Mouse (Mus musculus) erythroblast, adult 5-6 weeks (primary cell): ENCODE measurements around the gene Apc2. TPM values are rescaled to one million over a fixed set of nuclear protein-coding genes. Genes with fewer than 3 reads are reported as not detected.

Experiments
- ATAC-seq: replicated peaks from 2 replicates; pipeline ENCODE4 v1.8.0; 2016; ENCODE audit warnings: moderate number of reproducible peaks, mild to moderate bottlenecking, moderate TSS enrichment, inconsistent platforms; ENCODE audit not compliant: poor library complexity, low FRiP score, severe bottlenecking
- total RNA-seq, 2 experiments: library from RNA; stranded (forward) in 1 of 2; stranded (reverse) in 1 of 2; fragments of 150-400 nt in 1 of 2; fragments of 200-764, 138-1000 nt in 1 of 2; gene quantifications; 2 replicates each; pipeline versions ENCODE4 v1.2.3 to v1.2.4; 2015 to 2017; ENCODE audit warnings: low replicate concordance in 2 of 2

The Apc2 gene
- total RNA-seq, 2 experiments from 2014 or later: 0.09 TPM; not detected in 1

DNA sequence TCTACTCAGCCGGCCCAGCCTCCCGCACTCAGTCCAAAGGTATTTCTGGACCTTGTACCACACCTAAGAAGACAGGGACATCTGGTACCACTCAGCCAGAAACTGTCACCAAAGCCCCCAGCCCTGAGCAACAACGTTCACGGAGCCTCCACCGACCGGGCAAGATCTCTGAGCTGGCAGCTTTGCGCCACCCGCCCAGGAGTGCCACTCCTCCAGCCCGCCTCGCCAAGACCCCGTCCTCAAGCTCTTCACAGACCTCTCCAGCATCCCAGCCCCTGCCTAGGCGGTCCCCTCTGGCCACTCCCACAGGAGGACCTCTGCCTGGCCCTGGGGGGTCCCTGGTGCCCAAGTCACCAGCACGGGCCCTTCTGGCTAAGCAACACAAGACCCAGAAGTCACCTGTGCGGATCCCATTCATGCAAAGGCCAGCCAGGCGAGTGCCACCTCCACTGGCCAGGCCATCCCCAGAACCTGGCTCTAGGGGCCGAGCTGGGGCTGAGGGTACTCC lies 18.8 kb downstream of the Apc2 start:
- no peak for ATAC-seq

DNA sequence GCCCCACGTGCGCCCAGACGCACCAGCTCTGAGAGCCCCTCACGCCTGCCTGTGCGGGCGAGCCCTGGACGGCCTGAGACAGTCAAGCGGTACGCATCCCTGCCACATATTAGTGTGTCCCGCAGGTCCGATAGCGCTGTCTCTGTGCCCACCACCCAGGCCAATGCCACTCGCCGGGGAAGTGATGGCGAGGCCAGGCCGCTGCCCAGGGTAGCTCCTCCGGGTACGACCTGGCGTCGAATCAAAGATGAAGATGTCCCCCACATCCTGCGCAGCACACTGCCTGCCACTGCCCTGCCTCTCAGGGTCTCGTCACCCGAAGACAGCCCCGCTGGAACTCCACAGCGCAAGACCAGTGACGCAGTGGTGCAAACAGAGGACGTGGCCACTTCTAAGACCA lies 19.5 kb downstream of the Apc2 start:
- no peak for ATAC-seq

DNA sequence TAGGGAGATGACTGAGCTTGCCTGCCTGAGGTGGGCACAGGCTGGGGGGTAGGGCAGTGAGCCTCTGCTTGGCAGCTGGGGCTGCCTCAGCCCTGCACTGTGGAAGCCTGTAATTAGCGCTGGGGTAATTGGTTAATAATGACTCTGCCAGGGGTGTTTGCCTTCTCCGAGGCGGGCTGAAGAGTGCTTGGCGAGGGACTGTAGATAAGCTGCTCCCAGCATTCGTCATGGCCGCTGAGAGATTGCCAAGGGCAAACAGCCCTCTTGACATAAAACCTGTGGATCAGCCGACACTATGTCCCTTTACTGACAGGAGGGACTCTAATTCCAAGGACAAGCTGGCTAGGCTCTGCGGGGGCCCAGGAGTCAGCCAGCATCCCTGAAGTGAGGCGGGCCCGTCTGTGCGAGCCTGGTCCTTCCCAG lies 20.6 kb downstream of the Apc2 start:
- no peak for ATAC-seq

DNA sequence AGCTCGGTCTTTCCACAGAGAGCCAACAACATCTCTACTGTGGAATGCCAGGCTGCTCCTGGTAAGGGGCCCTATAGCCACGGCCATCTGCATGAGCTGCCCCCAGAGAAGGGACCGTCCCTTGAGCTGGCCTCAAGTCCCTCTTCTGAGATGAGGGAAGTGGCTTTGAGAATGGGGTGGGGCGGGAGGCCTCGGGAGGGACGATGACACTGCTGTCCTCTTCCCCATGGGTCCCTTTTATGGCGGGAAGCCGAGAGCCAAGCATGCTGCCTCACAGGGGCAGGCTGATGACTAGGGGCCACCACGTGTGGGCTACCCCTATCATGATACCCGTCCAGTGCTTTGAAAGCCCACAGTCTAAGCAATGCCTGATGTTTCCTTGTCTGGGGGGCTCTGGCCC lies 21.2 kb downstream of the Apc2 start:
- no peak for ATAC-seq

DNA sequence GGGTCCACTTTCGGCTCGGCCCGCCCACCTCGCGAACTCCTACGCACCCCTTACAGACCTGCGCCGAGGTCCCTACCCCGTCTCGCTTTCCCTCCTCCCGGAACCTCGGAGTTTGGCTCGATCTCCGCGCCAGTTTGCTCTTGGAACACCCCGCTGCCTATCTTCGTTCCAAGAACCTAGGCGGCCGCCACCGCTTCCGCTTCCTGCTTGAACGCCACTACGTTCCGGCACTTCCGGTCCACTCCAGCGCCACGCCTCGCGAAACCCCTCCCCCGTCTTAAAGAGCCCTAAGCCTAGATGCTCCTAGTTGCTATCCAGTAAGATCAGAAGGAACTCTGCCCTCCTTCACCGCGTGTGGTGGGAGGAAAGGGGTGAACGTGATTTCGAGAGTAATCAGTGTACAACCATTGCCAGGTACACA lies 24.6 kb downstream of the Apc2 start, which contains the start of gene 2310011J03Rik:
Gene 2310011J03Rik (minus strand): TSS at position 198 of the 421 bp plus-strand sequence.
- ATAC-seq: peak; percentile 75

GRCm38 (mm10) chr10:80321014-80321669 lies 25.4 kb downstream of the Apc2 start:
- ATAC-seq: no peak

DNA sequence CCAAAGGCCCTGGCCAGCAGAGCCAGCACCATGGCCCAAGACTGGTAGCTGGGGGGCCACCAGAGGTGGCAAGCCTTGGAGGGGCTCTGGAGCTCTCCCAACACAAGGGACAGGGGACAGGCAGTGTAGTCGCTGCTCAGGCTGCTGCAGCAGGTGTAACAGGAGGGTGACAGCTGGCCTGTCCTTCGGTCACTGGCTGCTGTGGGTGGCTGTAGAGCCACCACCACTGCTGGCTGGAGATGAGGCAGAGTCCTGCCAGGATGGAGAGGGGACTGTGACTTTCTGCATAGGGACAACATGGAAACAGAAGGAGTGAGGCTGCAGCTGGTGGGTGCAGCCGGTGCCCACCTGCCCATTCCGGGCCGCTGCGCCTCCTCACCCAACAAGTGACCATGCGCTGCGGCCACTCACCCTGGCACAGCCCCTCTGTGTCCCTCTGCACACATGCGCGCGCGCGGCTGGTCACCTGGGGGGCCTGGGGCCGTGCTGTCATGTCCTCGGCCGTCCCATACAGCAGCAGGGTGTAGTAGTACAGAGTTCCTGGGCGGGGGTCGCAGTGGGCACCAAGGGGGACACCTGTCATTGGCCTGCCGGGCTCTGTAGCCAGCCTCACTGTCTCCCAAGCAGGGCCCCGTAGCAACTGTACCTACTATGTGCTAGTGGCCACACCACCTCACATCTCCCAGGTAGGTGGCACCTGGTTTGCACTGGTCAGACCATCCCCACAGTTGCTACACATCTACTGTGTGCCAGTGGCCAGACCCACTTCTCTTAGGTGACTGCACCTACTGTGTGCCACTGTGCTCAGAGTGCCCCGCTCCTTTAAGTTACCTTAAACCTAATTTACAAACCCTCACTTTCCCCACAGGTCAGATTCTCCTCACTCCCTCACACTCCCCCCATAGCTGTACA lies 26.1 kb downstream of the Apc2 start:
- ATAC-seq: no peak

DNA sequence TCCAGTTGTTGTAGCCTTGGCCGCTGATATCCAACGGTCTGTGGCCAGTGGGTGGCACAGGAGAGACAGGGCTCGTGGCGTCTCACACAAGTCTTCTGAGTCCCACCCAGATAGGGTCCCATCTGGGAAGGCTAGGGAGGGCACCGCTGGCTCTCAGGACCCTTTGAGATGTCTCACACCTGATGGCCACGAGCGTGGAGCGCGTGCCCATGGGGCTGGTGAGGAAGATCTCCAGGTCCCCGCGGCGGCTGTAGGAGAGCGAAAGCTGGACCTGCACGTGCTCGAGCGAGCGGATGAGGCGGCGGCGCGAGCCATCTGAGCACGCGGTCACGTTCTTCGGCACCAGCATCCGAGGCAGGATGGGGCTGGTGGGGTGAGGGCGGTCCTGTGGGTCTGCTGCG lies 27.0 kb downstream of the Apc2 start:
- no peak for ATAC-seq

DNA sequence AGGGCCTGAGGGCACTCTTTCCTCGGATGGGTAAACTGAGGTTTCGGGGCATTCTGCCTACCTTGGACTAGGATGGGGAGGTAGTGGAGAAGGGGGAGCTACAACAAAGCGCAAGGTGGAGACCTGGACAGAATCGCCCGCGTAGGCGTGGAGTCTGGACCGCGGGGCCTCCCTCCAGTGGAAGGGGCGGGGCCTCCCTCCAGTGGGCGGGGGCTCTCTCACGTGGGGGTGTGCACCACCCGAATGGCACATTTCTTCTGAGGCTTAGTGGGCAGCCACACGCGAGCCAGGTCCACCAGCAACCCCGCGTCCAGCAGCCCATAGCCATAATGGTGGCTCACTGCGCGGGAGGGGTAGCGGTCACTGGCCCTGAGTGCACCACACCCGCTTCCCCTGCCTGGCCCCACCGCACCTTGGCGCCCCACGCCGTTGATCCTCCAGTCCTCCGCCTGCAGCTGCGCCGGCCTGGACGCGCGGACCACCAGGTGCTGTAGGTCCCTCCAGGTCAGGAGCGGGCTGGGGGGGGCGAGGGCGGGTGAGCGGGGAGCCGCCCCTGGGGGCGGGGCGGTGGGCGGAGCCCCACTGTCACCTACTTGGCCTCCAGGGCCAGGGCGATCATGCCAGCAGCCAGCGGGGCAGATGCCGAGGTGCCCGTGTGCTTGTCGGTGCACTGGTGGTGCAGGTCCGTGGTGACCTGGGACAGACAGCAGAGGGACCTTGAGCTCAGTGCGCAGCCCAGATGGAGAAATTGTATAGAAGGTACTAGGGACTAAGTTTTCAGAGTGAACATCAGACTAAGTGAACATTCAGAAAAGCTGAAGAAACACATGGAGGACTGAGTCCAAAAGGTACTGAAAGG lies 27.7 kb downstream of the Apc2 start:
- ATAC-seq: peak; percentile 60

GRCm38 (mm10) chr10:80324120-80325037 lies 28.6 kb downstream of the Apc2 start:
- ATAC-seq: no peak

DNA sequence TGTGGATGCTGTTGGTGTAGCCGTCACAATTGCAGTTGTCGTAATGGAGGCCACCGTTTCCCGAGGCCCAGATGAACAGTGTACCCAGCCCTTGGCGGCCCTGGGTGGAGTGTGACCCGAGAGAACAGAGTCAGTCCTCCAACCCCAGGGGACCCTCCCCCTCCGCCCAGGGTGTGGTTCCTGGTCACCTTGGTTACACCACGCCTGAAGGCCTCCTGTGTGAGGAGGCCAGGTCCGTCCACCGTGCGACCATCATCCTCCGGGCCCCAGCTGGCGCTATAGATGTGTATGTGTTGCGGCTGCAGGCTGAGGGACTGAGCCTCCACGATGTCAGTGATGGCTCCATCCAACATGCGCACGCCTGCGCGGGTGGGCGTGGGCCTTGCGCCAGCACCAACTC lies 29.3 kb downstream of the Apc2 start:
- no peak for ATAC-seq

GRCm38 (mm10) chr10:80329273-80330081 lies 33.7 kb downstream of the Apc2 start, which contains the start of the genes Pcsk4 and Reep6:
Gene Pcsk4 (minus strand): TSS chr10:80329498.
Gene Reep6 (plus strand): TSS chr10:80329953.
- ATAC-seq: peak; percentile 74

GRCm38 (mm10) chr10:80330084-80330483 lies 34.3 kb downstream of the Apc2 start:
- ATAC-seq: 0 out of 2 replicates have a peak, but pooled peaks have one; percentile 0

DNA sequence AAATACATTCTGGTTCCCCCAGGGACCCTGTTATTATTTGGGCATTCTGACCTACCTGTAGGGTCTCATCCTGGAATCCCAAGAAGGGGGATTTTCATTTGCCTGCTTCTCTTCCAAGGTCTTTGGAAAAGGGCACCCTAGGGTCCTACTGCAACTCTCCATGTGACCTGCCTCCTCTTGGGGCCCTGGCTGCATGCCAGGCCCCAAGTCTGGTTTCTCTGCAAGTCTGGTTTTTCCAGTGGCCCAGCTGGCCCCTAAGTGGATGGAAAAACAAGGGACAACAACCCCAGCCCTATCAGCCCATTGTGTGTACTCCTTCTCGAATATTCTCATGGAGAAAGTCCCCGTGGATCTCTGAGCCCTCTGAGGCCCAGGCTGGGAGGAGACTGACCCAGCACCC lies 35.1 kb downstream of the Apc2 start:
- no peak for ATAC-seq

GRCm38 (mm10) chr10:80331636-80332524 lies 36.1 kb downstream of the Apc2 start:
- ATAC-seq: peak; percentile 78

DNA sequence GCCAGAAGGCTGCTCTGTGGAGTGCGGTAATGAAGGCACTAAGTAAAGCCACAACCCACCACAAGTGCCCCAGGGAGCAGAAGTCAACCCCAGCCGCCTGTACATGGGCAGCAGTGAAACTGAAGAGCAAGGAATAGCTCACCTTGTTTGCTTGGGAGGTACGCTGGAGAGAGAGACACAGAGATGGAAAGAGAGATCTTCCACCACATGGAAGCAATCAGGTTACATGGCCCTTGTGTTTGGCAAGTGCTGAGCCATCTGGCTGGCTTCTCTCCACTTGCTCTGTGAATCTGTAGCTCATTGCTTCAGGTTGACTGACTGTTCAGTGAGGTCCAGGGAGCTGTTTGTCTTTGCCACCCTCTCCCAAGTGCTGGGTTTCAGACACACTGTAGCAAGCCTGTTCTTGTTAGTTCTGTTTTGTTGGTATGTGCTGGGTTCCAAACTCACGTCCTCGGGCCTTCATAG lies 36.8 kb downstream of the Apc2 start:
- ATAC-seq: no peak

DNA sequence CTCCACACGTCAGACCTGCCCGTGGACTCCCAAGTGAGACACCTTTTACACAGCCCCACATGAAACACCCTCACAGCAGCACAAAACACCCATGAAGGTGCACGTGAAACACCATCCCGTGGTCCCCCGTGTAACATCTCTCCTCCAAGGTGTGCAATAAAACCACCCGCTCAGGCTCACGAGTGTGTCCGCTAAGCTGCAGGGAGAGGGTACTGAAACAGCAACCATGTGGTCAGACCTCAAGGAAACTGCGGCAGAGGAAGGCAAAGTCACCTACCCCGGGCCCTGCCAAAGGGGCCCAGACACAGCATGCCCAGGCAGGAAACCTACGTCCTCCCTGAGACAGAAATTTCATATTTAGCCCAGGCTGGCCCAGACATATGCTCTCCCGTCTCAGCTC lies 40.5 kb downstream of the Apc2 start:
- no peak for ATAC-seq
